Mouse (Mus musculus): ENCODE data around the gene Pde2a. TPM values are rescaled to one million over a fixed set of nuclear protein-coding genes. Genes with fewer than 3 reads are reported as not detected.

The Pde2a gene
- polyA plus RNA-seq, 1 experiment from 2014 or later: 39.5 TPM

GRCm38 (mm10) chr7:101480671-101481070, 59.2 kb downstream of the Pde2a start:
- H3K4me3 ChIP-seq (replicated peaks): no peak overlapping the region
- H3K4me2 ChIP-seq: no peak overlapping the region
- 36% methylated on average over 6 of the region's 6 CpGs for WGBS
- ATAC-seq (replicated peaks; ENCODE audit: low FRiP score): no peak; the same call in 1 of the 2 replicates
- peaks cover 53% of the 10 kb centered on the region for H3K4me1 ChIP-seq
- H3K36me3 ChIP-seq: no peaks in the 10 kb centered on the region
- no peaks in the 10 kb centered on the region for H3K27me3 ChIP-seq
- H3K9me3 ChIP-seq (replicated peaks): no peaks in the 10 kb centered on the region
- H3K9ac ChIP-seq: no peak overlapping the region
- peak overlapping the region; percentile 63; the same call in 1 of the 2 replicates for H3K27ac ChIP-seq

DNA sequence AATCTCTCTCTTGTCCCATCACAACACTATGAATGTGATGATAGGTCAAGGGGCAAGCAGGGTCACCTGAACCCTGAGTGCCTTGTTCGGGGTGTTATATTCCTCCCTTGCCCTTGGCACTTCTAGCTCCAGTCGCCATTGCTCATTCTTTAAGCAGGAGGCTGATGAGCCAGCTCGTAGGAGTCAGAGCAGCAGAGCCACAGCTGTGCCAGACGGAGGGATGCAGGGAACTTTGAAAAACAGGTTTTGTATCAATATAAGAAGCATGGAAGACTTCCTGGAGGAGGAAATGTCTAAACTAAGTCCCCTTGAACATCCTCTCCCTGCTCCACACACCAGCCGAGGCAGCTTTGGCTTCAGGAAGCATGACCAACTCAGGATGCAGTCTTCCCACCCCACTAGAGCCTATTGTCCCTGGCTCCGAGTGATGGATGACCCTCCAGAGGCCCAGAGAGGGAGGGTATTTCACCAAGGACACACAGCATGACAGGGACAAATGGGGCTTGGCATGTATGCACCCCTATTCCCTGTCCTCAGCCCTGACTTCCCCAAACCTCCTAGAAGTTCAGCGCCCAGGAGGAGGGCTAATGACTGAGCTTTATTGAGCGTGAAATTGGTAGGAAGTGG, 60.5 kb downstream of the Pde2a start:
- no peak overlapping the region for H3K4me2 ChIP-seq
- H3K9ac ChIP-seq: no peak overlapping the region
- no peaks in the 10 kb centered on the region for H3K36me3 ChIP-seq
- H3K27ac ChIP-seq: peak overlapping the region; percentile 63
- H3K9me3 ChIP-seq (replicated peaks): no peaks in the 10 kb centered on the region
- H3K4me1 ChIP-seq: peaks cover 42% of the 10 kb centered on the region
- no peak overlapping the region for H3K4me3 ChIP-seq (replicated peaks)
- peak; percentile 74 for ATAC-seq (replicated peaks; ENCODE audit: low FRiP score)
- H3K27me3 ChIP-seq: no peaks in the 10 kb centered on the region
- WGBS: 22% methylated on average over 8 of the region's 8 CpGs

DNA sequence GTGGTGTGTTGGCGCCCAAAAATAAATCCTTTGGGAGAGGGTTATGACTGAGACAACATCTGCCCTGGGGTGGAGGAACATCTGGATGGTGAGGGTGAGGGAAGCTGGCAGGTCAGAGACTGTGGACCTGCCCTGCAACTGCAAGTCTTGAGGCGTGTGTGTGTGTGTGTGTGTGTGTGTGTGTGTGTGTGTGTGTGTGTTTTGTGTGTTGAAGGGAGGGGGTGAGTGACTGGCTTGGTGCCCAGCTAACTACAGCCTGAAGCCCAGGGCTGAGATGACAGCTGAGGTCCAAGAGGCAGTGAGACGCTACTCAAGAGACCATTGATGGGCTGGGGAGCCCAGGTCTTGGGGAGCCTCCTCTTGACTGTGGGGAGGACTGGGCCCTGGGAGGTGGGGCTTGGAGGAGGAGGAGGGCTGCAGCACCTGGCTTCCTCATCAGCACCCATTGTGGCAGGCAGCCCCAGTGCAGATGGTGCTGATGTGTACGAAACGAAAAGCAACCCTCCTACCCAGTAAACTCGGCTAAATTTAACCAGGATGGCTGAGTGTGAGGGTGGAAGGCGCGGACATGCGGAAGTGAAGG, 61.1 kb downstream of the Pde2a start:
- ATAC-seq (replicated peaks; ENCODE audit: low FRiP score): peak; percentile 71
- no peaks in the 10 kb centered on the region for H3K9me3 ChIP-seq (replicated peaks)
- peak overlapping the region; percentile 68 for H3K27ac ChIP-seq
- no peaks in the 10 kb centered on the region for H3K36me3 ChIP-seq
- no peaks in the 10 kb centered on the region for H3K27me3 ChIP-seq
- peaks cover 41% of the 10 kb centered on the region for H3K4me1 ChIP-seq
- H3K9ac ChIP-seq: no peak overlapping the region
- H3K4me3 ChIP-seq (replicated peaks): no peak overlapping the region
- no peak overlapping the region for H3K4me2 ChIP-seq
- WGBS: 40% methylated on average over 9 of the region's 9 CpGs

- H3K9ac ChIP-seq: no peak overlapping the region
- no peak overlapping the region for H3K4me2 ChIP-seq
- H3K9me3 ChIP-seq (replicated peaks): no peaks in the 10 kb centered on the region
- no peak for ATAC-seq (replicated peaks; ENCODE audit: low FRiP score)
- peaks cover 41% of the 10 kb centered on the region for H3K4me1 ChIP-seq
- H3K36me3 ChIP-seq: no peaks in the 10 kb centered on the region
- no peak overlapping the region for H3K4me3 ChIP-seq (replicated peaks)
- H3K27me3 ChIP-seq: no peaks in the 10 kb centered on the region
- peak overlapping the region; percentile 68 for H3K27ac ChIP-seq
- 51% methylated on average over 9 of the region's 9 CpGs for WGBS
Measured at GRCm38 (mm10) chr7:101483498-101484115, 62.1 kb downstream of the Pde2a start.

DNA sequence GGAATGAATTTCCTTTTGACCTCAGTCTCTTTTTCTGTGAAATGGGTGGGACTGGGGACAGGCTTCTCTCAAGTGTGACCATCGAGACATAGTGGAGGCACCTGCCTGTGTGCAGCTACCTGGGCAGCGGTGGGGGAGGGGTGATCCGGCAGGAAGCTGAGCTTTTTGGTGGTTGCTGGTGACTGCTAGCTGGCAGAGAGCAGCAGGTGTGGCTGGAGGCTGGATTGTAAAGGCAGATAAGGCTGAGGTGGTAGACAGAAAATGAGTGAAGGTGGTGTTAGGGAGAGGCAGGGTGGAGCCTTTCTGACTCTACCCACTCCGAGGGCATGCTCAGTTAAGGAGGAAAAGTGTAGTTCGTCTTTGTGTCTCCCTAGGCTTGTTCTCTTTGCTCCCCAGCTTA, 65.6 kb downstream of the Pde2a start:
- H3K27ac ChIP-seq: no peak overlapping the region
- no peaks in the 10 kb centered on the region for H3K27me3 ChIP-seq
- peaks cover 19% of the 10 kb centered on the region for H3K4me1 ChIP-seq
- no peak overlapping the region for H3K4me2 ChIP-seq
- H3K36me3 ChIP-seq: no peaks in the 10 kb centered on the region
- WGBS: 73% methylated on average over 5 of the region's 5 CpGs
- no peaks in the 10 kb centered on the region for H3K9me3 ChIP-seq (replicated peaks)
- no peak overlapping the region for H3K4me3 ChIP-seq (replicated peaks)
- no peak for ATAC-seq (replicated peaks; ENCODE audit: low FRiP score)
- H3K9ac ChIP-seq: no peak overlapping the region

DNA sequence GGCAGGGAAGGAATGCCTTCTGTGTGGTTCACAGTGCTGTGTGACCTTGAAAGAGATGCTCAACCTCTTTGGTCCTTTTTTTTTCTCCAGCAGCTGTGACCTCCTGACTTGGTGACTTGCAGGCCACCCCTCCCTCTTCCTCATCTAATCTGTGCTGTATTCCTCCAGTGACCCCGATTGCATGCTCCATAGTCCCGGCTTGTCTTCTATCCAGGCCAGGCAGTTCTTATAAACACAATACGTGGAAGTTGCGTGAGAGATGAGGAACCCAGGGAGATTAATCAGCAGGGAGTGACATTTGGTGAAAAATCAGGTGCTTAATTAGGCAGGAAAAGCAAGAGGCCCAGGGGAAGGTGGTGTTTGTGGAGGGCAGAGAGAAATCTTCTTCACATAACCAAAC, 69.5 kb downstream of the Pde2a start:
- no peak overlapping the region for H3K4me2 ChIP-seq
- no peaks in the 10 kb centered on the region for H3K36me3 ChIP-seq
- no peaks in the 10 kb centered on the region for H3K4me1 ChIP-seq
- no peaks in the 10 kb centered on the region for H3K27me3 ChIP-seq
- no peak overlapping the region for H3K4me3 ChIP-seq (replicated peaks)
- H3K9me3 ChIP-seq (replicated peaks): no peaks in the 10 kb centered on the region
- no peak overlapping the region for H3K27ac ChIP-seq
- ATAC-seq (replicated peaks; ENCODE audit: low FRiP score): no peak
- WGBS: 33% methylated on average over 4 of the region's 4 CpGs
- H3K9ac ChIP-seq: no peak overlapping the region

DNA sequence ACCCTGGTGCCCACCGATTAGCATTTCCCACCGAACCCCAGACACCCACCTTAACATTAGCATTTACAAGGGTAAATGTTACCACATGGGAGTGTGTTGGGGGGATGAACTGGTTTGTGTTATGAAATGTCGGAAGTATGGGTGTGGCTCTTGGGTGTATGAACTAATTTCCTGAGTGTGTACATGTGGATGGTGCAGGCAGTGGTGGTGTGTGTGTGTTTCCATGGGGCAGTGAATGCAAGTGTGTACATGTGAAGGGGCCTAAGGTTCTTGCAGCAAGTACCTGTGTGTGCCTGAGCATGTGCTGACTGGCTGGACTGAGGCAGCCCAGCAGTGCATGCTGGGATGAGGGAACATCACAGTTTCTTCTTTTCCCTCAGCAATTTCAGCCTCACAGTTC, 76.9 kb downstream of the Pde2a start:
- Histone ChIP-seq H3K4me2 (no peak overlapping the region), H3K36me3 (no peaks in the 10 kb centered on the region), H3K4me1 (no peaks in the 10 kb centered on the region), H3K9ac (no peak overlapping the region), H3K27me3 (peaks cover 8% of the 10 kb centered on the region), H3K9me3 (replicated peaks) (no peaks in the 10 kb centered on the region), H3K4me3 (replicated peaks) (no peak overlapping the region), H3K27ac (no peak overlapping the region)
- no peak for ATAC-seq (replicated peaks; ENCODE audit: low FRiP score)
- WGBS: 81% methylated on average over 3 of the region's 3 CpGs

- 52% methylated on average over 10 of the region's 10 CpGs for WGBS
- Histone ChIP-seq H3K4me1 (peaks cover 4% of the 10 kb centered on the region), H3K36me3 (no peaks in the 10 kb centered on the region), H3K4me3 (replicated peaks) (no peak overlapping the region), H3K27me3 (peaks cover 16% of the 10 kb centered on the region), H3K9ac (no peak overlapping the region), H3K4me2 (no peak overlapping the region), H3K9me3 (replicated peaks) (no peaks in the 10 kb centered on the region), H3K27ac (no peak overlapping the region)
- ATAC-seq (replicated peaks; ENCODE audit: low FRiP score): no peak
Measured at GRCm38 (mm10) chr7:101499251-101499650, 77.8 kb downstream of the Pde2a start.

DNA sequence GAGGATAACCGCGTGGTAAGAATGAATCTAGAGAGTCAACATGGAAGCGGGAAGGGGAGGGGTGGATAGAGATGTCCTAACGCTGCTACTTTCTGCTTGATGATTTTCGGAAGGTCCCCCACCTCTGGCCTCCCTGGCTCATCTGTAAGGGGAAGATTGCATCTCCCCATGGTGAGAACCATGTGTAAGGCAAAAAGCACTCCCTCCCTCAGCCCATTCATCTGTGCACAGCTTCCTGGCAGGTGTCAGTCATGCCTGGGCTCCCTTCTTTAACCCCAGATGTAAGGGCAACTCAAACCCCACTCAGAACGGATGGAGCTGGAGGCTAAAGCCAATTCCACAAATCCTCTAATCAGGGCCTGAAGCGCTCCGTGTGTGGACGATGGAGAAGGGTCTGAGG, 78.2 kb downstream of the Pde2a start:
- 65% methylated on average over 9 of the region's 9 CpGs for WGBS
- Histone ChIP-seq H3K9me3 (replicated peaks) (no peaks in the 10 kb centered on the region), H3K27ac (no peak overlapping the region), H3K36me3 (no peaks in the 10 kb centered on the region), H3K4me1 (peaks cover 8% of the 10 kb centered on the region), H3K4me2 (no peak overlapping the region), H3K27me3 (peaks cover 16% of the 10 kb centered on the region), H3K9ac (no peak overlapping the region), H3K4me3 (replicated peaks) (no peak overlapping the region)
- no peak for ATAC-seq (replicated peaks; ENCODE audit: low FRiP score)

DNA sequence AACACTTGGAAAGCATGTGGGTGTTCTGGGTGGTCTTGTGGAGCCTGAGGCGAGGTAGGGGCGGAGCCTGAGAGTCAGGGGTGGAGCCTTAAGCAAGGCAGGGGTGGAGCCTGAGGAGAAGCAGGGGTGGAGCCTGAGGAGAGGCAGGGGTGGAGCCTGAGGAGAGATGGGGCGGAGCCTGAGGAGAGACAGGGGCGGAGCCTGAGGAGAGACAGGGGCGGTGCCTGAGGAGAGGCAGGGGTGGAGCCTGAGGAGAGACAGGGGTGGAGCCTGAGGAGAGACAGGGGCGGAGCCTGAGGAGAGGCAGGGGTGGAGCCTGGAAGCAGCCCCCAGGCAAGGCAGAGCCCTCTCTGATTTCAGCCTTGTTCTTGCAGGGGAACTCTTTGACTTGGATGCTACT, 79.7 kb downstream of the Pde2a start:
- Histone ChIP-seq H3K9me3 (replicated peaks) (no peaks in the 10 kb centered on the region), H3K4me1 (peaks cover 11% of the 10 kb centered on the region), H3K4me3 (replicated peaks) (no peak overlapping the region), H3K36me3 (no peaks in the 10 kb centered on the region), H3K27me3 (peaks cover 27% of the 10 kb centered on the region), H3K9ac (no peak overlapping the region), H3K27ac (no peak overlapping the region), H3K4me2 (no peak overlapping the region)
- WGBS: 80% methylated on average over 5 of the region's 6 CpGs
- no peak for ATAC-seq (replicated peaks; ENCODE audit: low FRiP score)

GRCm38 (mm10) chr7:101501675-101502074, 80.2 kb downstream of the Pde2a start:
- Histone ChIP-seq H3K4me1 (peaks cover 11% of the 10 kb centered on the region), H3K4me3 (replicated peaks) (no peak overlapping the region), H3K36me3 (no peaks in the 10 kb centered on the region), H3K9me3 (replicated peaks) (no peaks in the 10 kb centered on the region), H3K4me2 (no peak overlapping the region), H3K27ac (no peak overlapping the region), H3K9ac (no peak overlapping the region), H3K27me3 (peaks cover 29% of the 10 kb centered on the region)
- no peak for ATAC-seq (replicated peaks; ENCODE audit: low FRiP score)
- WGBS: 74% methylated on average over 6 of the region's 6 CpGs

DNA sequence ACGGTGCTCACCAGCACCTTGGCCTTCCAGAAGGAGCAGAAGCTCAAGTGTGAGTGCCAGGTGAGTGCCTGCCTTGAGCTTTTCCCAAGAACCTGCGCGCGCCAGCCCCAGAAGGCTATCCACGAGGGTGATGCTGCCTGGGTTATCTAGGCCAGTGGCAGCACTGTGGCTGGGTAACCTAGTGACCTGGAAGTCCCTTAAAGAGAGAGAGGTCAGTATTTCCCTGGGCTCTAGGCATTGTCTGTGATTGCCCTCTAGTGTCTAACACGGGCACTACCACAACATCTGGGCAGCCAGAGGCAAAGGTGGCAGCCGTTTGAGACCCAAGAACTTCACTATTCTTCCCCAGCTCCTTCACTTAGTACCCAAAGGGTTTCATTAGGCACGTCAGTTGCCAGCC, 81.9 kb downstream of the Pde2a start:
- H3K36me3 ChIP-seq: no peaks in the 10 kb centered on the region
- no peak overlapping the region for H3K27ac ChIP-seq
- no peak for ATAC-seq (replicated peaks; ENCODE audit: low FRiP score)
- H3K4me2 ChIP-seq: no peak overlapping the region
- WGBS: 22% methylated on average over 8 of the region's 8 CpGs
- H3K27me3 ChIP-seq: peaks cover 26% of the 10 kb centered on the region
- H3K4me3 ChIP-seq (replicated peaks): no peak overlapping the region
- H3K9me3 ChIP-seq (replicated peaks): no peaks in the 10 kb centered on the region
- H3K9ac ChIP-seq: no peak overlapping the region
- peaks cover 11% of the 10 kb centered on the region for H3K4me1 ChIP-seq
